Mouse (Mus musculus): ENCODE data around the gene Glmp. TPM values are rescaled to one million over a fixed set of nuclear protein-coding genes. Genes with fewer than 3 reads are reported as not detected.
"Not testable (repeated sequence)": the region's sequence is repeated elsewhere in the genome, so short reads cannot be mapped to it uniquely, and the experiment has no call there.

The Glmp gene
- total RNA-seq, 2 experiments from 2014 or later = 5.9 to 11.1 TPM

GRCm38 (mm10) chr3:88334902-88335435 lies 10.1 kb downstream of the Glmp start:
- no peak for ATAC-seq (replicated peaks; ENCODE audit: low FRiP score, poor library complexity, severe bottlenecking)

GRCm38 (mm10) chr3:88335436-88336053 lies 10.7 kb downstream of the Glmp start:
- peak; percentile 60 for ATAC-seq (replicated peaks; ENCODE audit: low FRiP score, poor library complexity, severe bottlenecking)

GRCm38 (mm10) chr3:88336058-88337013 lies 11.5 kb downstream of the Glmp start, which contains the start of the genes Tmem79 and Smg5:
Tmem79 (minus strand) TSS chr3:88336148.
Smg5 (plus strand) TSS chr3:88336260.
- ATAC-seq (replicated peaks; ENCODE audit: low FRiP score, poor library complexity, severe bottlenecking) = peak; percentile 85

GRCm38 (mm10) chr3:88337367-88338020 lies 12.7 kb downstream of the Glmp start:
- peak; percentile 50 for ATAC-seq (replicated peaks; ENCODE audit: low FRiP score, poor library complexity, severe bottlenecking)

GRCm38 (mm10) chr3:88338316-88338715 lies 13.5 kb downstream of the Glmp start:
- ATAC-seq (replicated peaks; ENCODE audit: low FRiP score, poor library complexity, severe bottlenecking) = peak; percentile 49

GRCm38 (mm10) chr3:88339006-88339405 lies 14.2 kb downstream of the Glmp start:
- no peak for ATAC-seq (replicated peaks; ENCODE audit: low FRiP score, poor library complexity, severe bottlenecking)

GRCm38 (mm10) chr3:88350732-88351131 lies 25.9 kb downstream of the Glmp start:
- ATAC-seq (replicated peaks; ENCODE audit: low FRiP score, poor library complexity, severe bottlenecking) = no peak

- no peak for ATAC-seq (replicated peaks; ENCODE audit: low FRiP score, poor library complexity, severe bottlenecking)
Measured at GRCm38 (mm10) chr3:88352907-88353306, 28.1 kb downstream of the Glmp start.

- no peak for ATAC-seq (replicated peaks; ENCODE audit: low FRiP score, poor library complexity, severe bottlenecking)
Measured at GRCm38 (mm10) chr3:88354396-88355165, 29.8 kb downstream of the Glmp start.

- no peak for ATAC-seq (replicated peaks; ENCODE audit: low FRiP score, poor library complexity, severe bottlenecking)
Measured at GRCm38 (mm10) chr3:88359584-88359983, 34.8 kb downstream of the Glmp start.

- no peak for ATAC-seq (replicated peaks; ENCODE audit: low FRiP score, poor library complexity, severe bottlenecking)
Measured at GRCm38 (mm10) chr3:88359989-88360388, 35.2 kb downstream of the Glmp start.

GRCm38 (mm10) chr3:88361096-88361495 lies 36.3 kb downstream of the Glmp start:
- ATAC-seq (replicated peaks; ENCODE audit: low FRiP score, poor library complexity, severe bottlenecking) = no peak

- no peak for ATAC-seq (replicated peaks; ENCODE audit: low FRiP score, poor library complexity, severe bottlenecking)
Measured at GRCm38 (mm10) chr3:88361612-88362313, 36.9 kb downstream of the Glmp start.

- peak; percentile 72 for ATAC-seq (replicated peaks; ENCODE audit: low FRiP score, poor library complexity, severe bottlenecking)
Measured at GRCm38 (mm10) chr3:88363700-88364099, 38.9 kb downstream of the Glmp start.

GRCm38 (mm10) chr3:88364337-88364736 lies 39.5 kb downstream of the Glmp start, which contains the start of gene Paqr6:
Paqr6 (plus strand) TSS chr3:88364584.
- ATAC-seq (replicated peaks; ENCODE audit: low FRiP score, poor library complexity, severe bottlenecking) = peak; percentile 25; the same call in 1 of the 2 replicates

- no peak for ATAC-seq (replicated peaks; ENCODE audit: low FRiP score, poor library complexity, severe bottlenecking)
Measured at GRCm38 (mm10) chr3:88365705-88366361, 41.0 kb downstream of the Glmp start.

- peak; percentile 59 for ATAC-seq (replicated peaks; ENCODE audit: low FRiP score, poor library complexity, severe bottlenecking)
Measured at GRCm38 (mm10) chr3:88366830-88367428, 42.1 kb downstream of the Glmp start.

- not testable (repeated sequence) for ATAC-seq (replicated peaks; ENCODE audit: low FRiP score, poor library complexity, severe bottlenecking)
Measured at GRCm38 (mm10) chr3:88367517-88367916, 42.7 kb downstream of the Glmp start.
